Mouse (Mus musculus): ENCODE measurements at regions not wholly inside any gene's neighbourhood (a gene's known extent, or its start where the extent isn't known, plus 50 kb on each side); places are given as distances from the start of the nearest gene placed in this dataset.

GRCm38 (mm10) chr10:46534456-46534855 is 956.8 kb downstream of the Hace1 start:
- DNase-seq (ENCODE audit: low spot score), result no peak

GRCm38 (mm10) chr10:46560571-46560970 is 982.9 kb downstream of the Hace1 start:
- DNase-seq (ENCODE audit: low spot score), result peak; percentile 57

- no peak for DNase-seq (ENCODE audit: low spot score)
Measured at GRCm38 (mm10) chr10:46576127-46576526, 998.5 kb downstream of the Hace1 start.
